Mouse (Mus musculus) myocyte (in vitro differentiated cells): ENCODE data around the gene Slc35b2.

Experiments used
- MAX ChIP-seq: IDR thresholded peaks from one replicate; pipeline ENCODE4 v1.6.1; 2011; ENCODE audit warnings: low read depth, mild to moderate bottlenecking, control low read depth
- POLR2A ChIP-seq: IDR thresholded peaks from one replicate; pipeline ENCODE4 v1.6.1; 2011; ENCODE audit warnings: low read depth, mild to moderate bottlenecking, control low read depth, moderate library complexity; ENCODE audit not compliant: insufficient read length

DNA sequence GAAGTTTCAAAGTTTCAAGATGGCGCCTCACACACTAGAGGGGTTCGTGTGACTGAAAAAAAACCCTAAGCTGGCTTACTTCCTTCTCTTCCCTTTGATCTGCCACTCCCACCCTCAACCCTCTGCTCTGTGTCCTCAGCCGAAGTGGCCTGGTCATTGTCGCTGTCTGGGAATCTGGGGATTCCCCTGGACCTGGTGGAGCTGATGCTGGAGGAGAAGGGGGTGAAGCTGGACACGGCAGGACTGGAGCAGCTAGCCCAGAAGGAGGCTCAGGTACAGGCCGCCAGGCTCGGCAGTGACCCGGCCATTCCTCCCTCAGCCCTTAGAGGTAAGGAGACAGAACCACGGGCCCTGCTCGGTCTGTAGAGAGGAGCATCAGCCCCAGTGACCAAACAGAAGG is 47.9 kb upstream of the Slc35b2 start:
- TF ChIP-seq POLR2A = no peak
- TF ChIP-seq MAX = no peak
